Mouse (Mus musculus) neutrophil, adult 59 days (primary cell): Measurements from ENCODE around the gene Cdh11. TPM values are rescaled to one million over a fixed set of nuclear protein-coding genes. Genes with fewer than 3 reads are reported as not detected.

Source experiments
- total RNA-seq, 2 experiments: library from RNA; stranded (reverse); gene quantifications; 1 replicate in 1 of 2; 2 replicates in 1 of 2; pipeline ENCODE4 v1.2.4; 2023

Cdh11 gene
- total RNA-seq: under 1 TPM; 0.18 to 0.40 TPM

DNA sequence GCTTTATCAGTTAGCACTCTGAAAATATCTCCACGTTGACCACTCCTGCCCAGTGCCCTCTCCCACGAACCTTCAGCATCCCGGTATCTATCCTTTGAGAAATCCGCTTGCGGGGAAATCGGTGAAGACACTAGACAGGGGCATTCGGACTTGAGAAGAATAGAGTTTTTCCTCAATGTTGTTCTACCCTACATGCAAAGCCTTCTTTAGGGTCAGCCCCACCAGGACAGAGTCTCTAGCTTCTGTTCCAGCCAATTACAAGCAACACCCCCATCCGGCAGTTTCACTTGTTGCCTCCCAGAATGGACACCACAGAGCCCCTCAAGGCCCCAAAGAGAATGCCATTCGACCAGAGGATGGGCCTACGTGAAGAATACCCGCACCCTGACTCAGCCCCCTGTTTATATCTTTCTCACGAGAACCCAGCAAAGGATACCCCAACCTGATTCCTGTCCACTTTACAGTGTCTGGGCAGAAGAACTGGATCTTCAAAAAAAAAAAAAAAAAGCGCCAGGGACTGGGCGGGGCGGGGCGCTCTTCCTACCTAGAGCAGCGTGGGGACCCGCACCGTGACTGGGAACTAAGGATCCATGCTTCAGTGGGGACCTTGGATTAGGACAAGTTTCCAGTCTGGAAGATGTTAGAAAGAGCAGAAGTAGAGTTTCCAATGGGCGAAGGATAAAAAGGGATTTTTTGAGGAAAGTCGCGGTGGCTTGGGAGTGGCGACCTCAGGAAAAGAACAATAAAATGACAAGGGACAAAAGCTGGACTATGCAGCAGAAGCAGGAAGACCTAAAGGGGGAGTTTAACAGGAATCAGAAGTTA, at the start of gene Cdh11:
TSS of gene Cdh11 (minus strand) at position 51 of the 825 bp plus-strand sequence.

